Mouse (Mus musculus) adrenal gland, adult 8-10 months (tissue): ENCODE measurements around the gene Atf6b. TPM values are rescaled to one million over a fixed set of nuclear protein-coding genes. Genes with fewer than 3 reads are reported as not detected.

Experiments
- DNase-seq: peaks from one replicate; pipeline ENCODE4 v3.0.0; 2022
- total RNA-seq, 4 experiments: library from RNA; stranded (reverse); gene quantifications; 2 replicates each; pipeline ENCODE4 v1.2.4; 2022

Atf6b gene
- total RNA-seq = 10 to 100 TPM; 47.1 to 56.6 (median 51.1) TPM

GRCm38 (mm10) chr17:34646906-34647787, at the start of gene Atf6b:
Gene Atf6b, plus strand, starts transcription at chr17:34647146.
- DNase-seq = peak; percentile 98

GRCm38 (mm10) chr17:34597566-34598095, 49.3 kb upstream of the Atf6b start, which contains the start of gene Ager:
Gene Ager, plus strand, starts transcription at chr17:34597862.
- DNase-seq = no peak

- peak; percentile 9 for DNase-seq
Observed at GRCm38 (mm10) chr17:34599891-34600290, 47.1 kb upstream of the Atf6b start.

- no peak for DNase-seq
Observed at GRCm38 (mm10) chr17:34601796-34602195, 45.1 kb upstream of the Atf6b start.

GRCm38 (mm10) chr17:34603375-34604060, 43.4 kb upstream of the Atf6b start, which contains the start of gene Rnf5:
Gene Rnf5, minus strand, starts transcription at chr17:34603690.
- DNase-seq = peak; percentile 99

GRCm38 (mm10) chr17:34604061-34604508, 42.9 kb upstream of the Atf6b start, which contains the start of gene Agpat1:
Gene Agpat1, plus strand, starts transcription at chr17:34604262.
- DNase-seq = peak; percentile 99

GRCm38 (mm10) chr17:34604511-34605237, 42.3 kb upstream of the Atf6b start:
- DNase-seq = peak; percentile 80

- DNase-seq = peak; percentile 96
Observed at GRCm38 (mm10) chr17:34605609-34606008, 41.3 kb upstream of the Atf6b start.

GRCm38 (mm10) chr17:34606186-34607039, 40.5 kb upstream of the Atf6b start:
- DNase-seq = no peak

- no peak for DNase-seq
Observed at GRCm38 (mm10) chr17:34607997-34608396, 38.9 kb upstream of the Atf6b start.

GRCm38 (mm10) chr17:34611050-34611449, 35.9 kb upstream of the Atf6b start:
- no peak for DNase-seq

- DNase-seq = no peak
Observed at GRCm38 (mm10) chr17:34613054-34613645, 33.8 kb upstream of the Atf6b start.

GRCm38 (mm10) chr17:34613830-34614229, 33.1 kb upstream of the Atf6b start:
- no peak for DNase-seq

GRCm38 (mm10) chr17:34615871-34616270, 31.1 kb upstream of the Atf6b start, which contains the start of gene Egfl8:
Gene Egfl8, minus strand, starts transcription at chr17:34615971.
- no peak for DNase-seq

- no peak for DNase-seq
Observed at GRCm38 (mm10) chr17:34618999-34619398, 27.9 kb upstream of the Atf6b start.

GRCm38 (mm10) chr17:34621006-34621405, 25.9 kb upstream of the Atf6b start:
- no peak for DNase-seq

GRCm38 (mm10) chr17:34623161-34623560, 23.8 kb upstream of the Atf6b start:
- DNase-seq = no peak

GRCm38 (mm10) chr17:34624981-34625380, 22.0 kb upstream of the Atf6b start:
- DNase-seq = no peak

GRCm38 (mm10) chr17:34626062-34626772, 20.7 kb upstream of the Atf6b start:
- no peak for DNase-seq

- DNase-seq = no peak
Observed at GRCm38 (mm10) chr17:34626773-34627092, 20.2 kb upstream of the Atf6b start.
